Mouse (Mus musculus) embryo, embryonic 10 days (tissue): ENCODE results near the gene Grasp.

Experiments used
- DNase-seq: peaks from one replicate; pipeline ENCODE4 v3.0.0-alpha.2; 2015; ENCODE audit warnings: low spot score

The Grasp gene

GRCm38 (mm10) chr15:101248029-101248710 lies 24.2 kb downstream of the Grasp start:
- DNase-seq, result no peak

GRCm38 (mm10) chr15:101250220-101250800 lies 26.3 kb downstream of the Grasp start:
- DNase-seq, result no peak

- no peak for DNase-seq
These were observed 27.9 kb downstream of the Grasp start for GRCm38 (mm10) chr15:101251930-101252329.

- DNase-seq, result no peak
These were observed 28.6 kb downstream of the Grasp start for GRCm38 (mm10) chr15:101252614-101253013.

- DNase-seq, result no peak
These were observed 29.5 kb downstream of the Grasp start for GRCm38 (mm10) chr15:101253563-101253885.

GRCm38 (mm10) chr15:101253886-101254795 lies 30.2 kb downstream of the Grasp start, which contains the start of gene Nr4a1:
Gene Nr4a1 (plus strand): TSS chr15:101254269.
- DNase-seq, result peak; percentile 70

- DNase-seq, result no peak
These were observed 32.0 kb downstream of the Grasp start for GRCm38 (mm10) chr15:101255842-101256462.

GRCm38 (mm10) chr15:101256463-101257206 lies 32.6 kb downstream of the Grasp start:
- DNase-seq, result no peak

GRCm38 (mm10) chr15:101258420-101258819 lies 34.4 kb downstream of the Grasp start:
- no peak for DNase-seq

- no peak for DNase-seq
These were observed 35.9 kb downstream of the Grasp start for GRCm38 (mm10) chr15:101259922-101260321.

- no peak for DNase-seq
These were observed 36.4 kb downstream of the Grasp start for GRCm38 (mm10) chr15:101260387-101260786.

- DNase-seq, result no peak
These were observed 37.1 kb downstream of the Grasp start for GRCm38 (mm10) chr15:101260874-101261622.

GRCm38 (mm10) chr15:101262502-101262901 lies 38.5 kb downstream of the Grasp start:
- no peak for DNase-seq

GRCm38 (mm10) chr15:101266132-101266963 lies 42.4 kb downstream of the Grasp start:
- peak; percentile 86 for DNase-seq

- DNase-seq, result no peak
These were observed 43.4 kb downstream of the Grasp start for GRCm38 (mm10) chr15:101267053-101268032.

- DNase-seq, result no peak
These were observed 46.3 kb downstream of the Grasp start for GRCm38 (mm10) chr15:101270101-101270820.

- no peak for DNase-seq
These were observed 47.1 kb downstream of the Grasp start for GRCm38 (mm10) chr15:101271107-101271506.

- no peak for DNase-seq
These were observed 47.5 kb downstream of the Grasp start for GRCm38 (mm10) chr15:101271513-101271912.
